Mouse (Mus musculus) gastrocnemius, adult 8-10 months (tissue): Measurements from ENCODE around the gene Mcpt8. TPM values are rescaled to one million over a fixed set of nuclear protein-coding genes. Genes with fewer than 3 reads are reported as not detected.
"Not testable (repeated sequence)": the region's sequence is repeated elsewhere in the genome, so short reads cannot be mapped to it uniquely, and the experiment has no call there.

Experiments
- DNase-seq, 2 experiments: peaks; one replicate each; pipeline ENCODE4 v3.0.0; 2022; ENCODE audit warnings: low spot score in 2 of 2
- total RNA-seq, 4 experiments: library from RNA; stranded (reverse); gene quantifications; 2 replicates each; pipeline ENCODE4 v1.2.4; 2022

Mcpt8 gene
- not detected for total RNA-seq

GRCm38 (mm10) chr14:56085167-56085566 is at the start of gene Mcpt8:
Gene Mcpt8 (minus strand): TSS chr14:56085273.
- no peak for DNase-seq

- DNase-seq, result not testable (repeated sequence)
Observed at GRCm38 (mm10) chr14:56133675-56134074, 48.6 kb upstream of the Mcpt8 start.

GRCm38 (mm10) chr14:56132508-56132907 is 47.4 kb upstream of the Mcpt8 start, which contains the start of gene Gzmd:
Gene Gzmd (minus strand): TSS chr14:56132608.
- not testable (repeated sequence) for DNase-seq

- no peak for DNase-seq
Observed at GRCm38 (mm10) chr14:56128341-56128740, 43.3 kb upstream of the Mcpt8 start.

GRCm38 (mm10) chr14:56123516-56123915 is 38.4 kb upstream of the Mcpt8 start:
- no peak for DNase-seq

GRCm38 (mm10) chr14:56120525-56120924 is 35.5 kb upstream of the Mcpt8 start, which contains the start of gene Gzme:
Gene Gzme (minus strand): TSS chr14:56120625.
- no peak for DNase-seq

- not testable (repeated sequence) for DNase-seq
Observed at GRCm38 (mm10) chr14:56115531-56116310, 30.6 kb upstream of the Mcpt8 start.

GRCm38 (mm10) chr14:56105447-56106180 is 20.5 kb upstream of the Mcpt8 start:
- no peak for DNase-seq

- DNase-seq, result no peak
Observed at GRCm38 (mm10) chr14:56105016-56105415, 19.9 kb upstream of the Mcpt8 start.

GRCm38 (mm10) chr14:56103452-56103851 is 18.4 kb upstream of the Mcpt8 start:
- DNase-seq, result no peak

- DNase-seq, result no peak
Observed at GRCm38 (mm10) chr14:56102386-56102785, 17.3 kb upstream of the Mcpt8 start, which contains the start of gene Ctsg. Gene Ctsg (minus strand): TSS chr14:56102574.

- DNase-seq, result no peak
Observed at GRCm38 (mm10) chr14:56098940-56099339, 13.9 kb upstream of the Mcpt8 start.

- no peak for DNase-seq
Observed at GRCm38 (mm10) chr14:56097597-56097996, 12.5 kb upstream of the Mcpt8 start.

- DNase-seq, result no peak
Observed at GRCm38 (mm10) chr14:56093353-56093752, 8.3 kb upstream of the Mcpt8 start.

- DNase-seq, result no peak
Observed at GRCm38 (mm10) chr14:56086711-56087110, 1.6 kb upstream of the Mcpt8 start.

- no peak for DNase-seq
Observed at GRCm38 (mm10) chr14:56082016-56082415, 3.1 kb downstream of the Mcpt8 start.

- not testable (repeated sequence) for DNase-seq
Observed at GRCm38 (mm10) chr14:56062213-56062612, 22.9 kb downstream of the Mcpt8 start, which contains the start of gene Mcpt4. Gene Mcpt4 (minus strand): TSS chr14:56062313.

GRCm38 (mm10) chr14:56057722-56058121 is 27.4 kb downstream of the Mcpt8 start:
- DNase-seq, result no peak

- no peak for DNase-seq
Observed at GRCm38 (mm10) chr14:56055408-56055807, 29.7 kb downstream of the Mcpt8 start.

- DNase-seq, result not testable (repeated sequence)
Observed at GRCm38 (mm10) chr14:56041792-56042191, 43.3 kb downstream of the Mcpt8 start, which contains the start of gene Mcpt2. Gene Mcpt2 (plus strand): TSS chr14:56042041.

- no peak for DNase-seq
Observed at GRCm38 (mm10) chr14:56034433-56034832, 50.6 kb downstream of the Mcpt8 start.
